Mouse (Mus musculus): ENCODE measurements around the gene Gm1604a. TPM values are rescaled to one million over a fixed set of nuclear protein-coding genes. Genes with fewer than 3 reads are reported as not detected.
"Not testable (repeated sequence)": the region's sequence is repeated elsewhere in the genome, so short reads cannot be mapped to it uniquely, and the experiment has no call there.

Gene Gm1604a
- 0.33 and 0.68 TPM in 2 replicates for polyA plus RNA-seq (2012; rRNA removed)

GRCm38 (mm10) chr17:7025257-7025656, at the start of gene Gm1604a:
TSS of gene Gm1604a (plus strand) at chr17:7025568.
- not testable (repeated sequence) for H3K4me1 ChIP-seq (ENCODE audit: control insufficient read depth, insufficient read depth, low read length); H3K27me3 ChIP-seq (ENCODE audit: control insufficient read depth, insufficient read depth, low read length); H3K4me3 ChIP-seq (replicated peaks; ENCODE audit: insufficient read depth, low read depth, low read length); H3K27ac ChIP-seq (ENCODE audit: insufficient read depth, low read length)
- 7% methylated on average over 7 of the region's 14 CpGs for WGBS
- DNase-seq = peak; percentile 5 to 19

GRCm38 (mm10) chr17:6978287-6979248, 46.8 kb upstream of the Gm1604a start, which contains the start of gene Gm49721:
TSS of gene Gm49721 (plus strand) at chr17:6978904.
- H3K27me3 ChIP-seq (ENCODE audit: control insufficient read depth, insufficient read depth, low read length); H3K4me1 ChIP-seq (ENCODE audit: control insufficient read depth, insufficient read depth, low read length); H3K4me3 ChIP-seq (replicated peaks; ENCODE audit: insufficient read depth, low read depth, low read length); H3K27ac ChIP-seq (ENCODE audit: insufficient read depth, low read length): not testable (repeated sequence)
- peak; percentile 53 to 66 for DNase-seq
- 3% methylated on average over 49 of the region's 68 CpGs for WGBS

- whole genome bisulfite sequencing = 23% methylated on average over 5 of the region's 5 CpGs
- H3K27ac ChIP-seq (ENCODE audit: insufficient read depth, low read length) = not testable (repeated sequence)
These were observed 46.0 kb upstream of the Gm1604a start for GRCm38 (mm10) chr17:6979380-6979779.

GRCm38 (mm10) chr17:6980144-6980543, 45.2 kb upstream of the Gm1604a start:
- H3K4me3 ChIP-seq (replicated peaks; ENCODE audit: insufficient read depth, low read depth, low read length); H3K4me1 ChIP-seq (ENCODE audit: control insufficient read depth, insufficient read depth, low read length); DNase-seq; H3K27ac ChIP-seq (ENCODE audit: insufficient read depth, low read length); H3K27me3 ChIP-seq (ENCODE audit: control insufficient read depth, insufficient read depth, low read length): not testable (repeated sequence)
- WGBS = 99% methylated on average over 5 of the region's 8 CpGs

More at GRCm38 (mm10) chr17:6979380-6979779, 46.0 kb upstream of the Gm1604a start:
- not testable (repeated sequence) for H3K4me3 ChIP-seq (replicated peaks; ENCODE audit: insufficient read depth, low read depth, low read length); DNase-seq; H3K27me3 ChIP-seq (ENCODE audit: control insufficient read depth, insufficient read depth, low read length); H3K4me1 ChIP-seq (ENCODE audit: control insufficient read depth, insufficient read depth, low read length)

- not testable (repeated sequence) for H3K27me3 ChIP-seq (ENCODE audit: control insufficient read depth, insufficient read depth, low read length); H3K4me3 ChIP-seq (replicated peaks; ENCODE audit: insufficient read depth, low read depth, low read length); H3K27ac ChIP-seq (ENCODE audit: insufficient read depth, low read length); H3K4me1 ChIP-seq (ENCODE audit: control insufficient read depth, insufficient read depth, low read length); DNase-seq
- WGBS = 93% methylated on average over 1 of the region's 1 CpGs
These were observed 39.2 kb upstream of the Gm1604a start for GRCm38 (mm10) chr17:6986118-6986517.

GRCm38 (mm10) chr17:6995504-6995903, 29.9 kb upstream of the Gm1604a start:
- H3K4me3 ChIP-seq (replicated peaks; ENCODE audit: insufficient read depth, low read depth, low read length); H3K27me3 ChIP-seq (ENCODE audit: control insufficient read depth, insufficient read depth, low read length); DNase-seq; H3K4me1 ChIP-seq (ENCODE audit: control insufficient read depth, insufficient read depth, low read length); H3K27ac ChIP-seq (ENCODE audit: insufficient read depth, low read length): not testable (repeated sequence)
- no CpG with 5 or more reads among the region's 6 CpGs for WGBS

GRCm38 (mm10) chr17:6996826-6997225, 28.5 kb upstream of the Gm1604a start:
- not testable (repeated sequence) for H3K4me3 ChIP-seq (replicated peaks; ENCODE audit: insufficient read depth, low read depth, low read length); DNase-seq; H3K27ac ChIP-seq (ENCODE audit: insufficient read depth, low read length); H3K27me3 ChIP-seq (ENCODE audit: control insufficient read depth, insufficient read depth, low read length); H3K4me1 ChIP-seq (ENCODE audit: control insufficient read depth, insufficient read depth, low read length)
- WGBS = 89% methylated on average over 8 of the region's 8 CpGs

GRCm38 (mm10) chr17:6997778-6998490, 27.4 kb upstream of the Gm1604a start:
- WGBS = 11% methylated on average over 2 of the region's 7 CpGs
- H3K27ac ChIP-seq (ENCODE audit: insufficient read depth, low read length); H3K27me3 ChIP-seq (ENCODE audit: control insufficient read depth, insufficient read depth, low read length); H3K4me3 ChIP-seq (replicated peaks; ENCODE audit: insufficient read depth, low read depth, low read length); H3K4me1 ChIP-seq (ENCODE audit: control insufficient read depth, insufficient read depth, low read length); DNase-seq: not testable (repeated sequence)

GRCm38 (mm10) chr17:7001790-7002585, 23.4 kb upstream of the Gm1604a start:
- not testable (repeated sequence) for DNase-seq; H3K27me3 ChIP-seq (ENCODE audit: control insufficient read depth, insufficient read depth, low read length); H3K4me3 ChIP-seq (replicated peaks; ENCODE audit: insufficient read depth, low read depth, low read length); H3K27ac ChIP-seq (ENCODE audit: insufficient read depth, low read length); H3K4me1 ChIP-seq (ENCODE audit: control insufficient read depth, insufficient read depth, low read length)
- 49% methylated on average over 9 of the region's 12 CpGs for WGBS

- WGBS = no CpG with 5 or more reads among the region's 3 CpGs
These were observed 22.0 kb upstream of the Gm1604a start for GRCm38 (mm10) chr17:7003392-7003791.

GRCm38 (mm10) chr17:7005646-7006045, 19.7 kb upstream of the Gm1604a start:
- DNase-seq; H3K27ac ChIP-seq (ENCODE audit: insufficient read depth, low read length); H3K4me1 ChIP-seq (ENCODE audit: control insufficient read depth, insufficient read depth, low read length); H3K27me3 ChIP-seq (ENCODE audit: control insufficient read depth, insufficient read depth, low read length); H3K4me3 ChIP-seq (replicated peaks; ENCODE audit: insufficient read depth, low read depth, low read length): not testable (repeated sequence)
- WGBS = 97% methylated on average over 3 of the region's 4 CpGs

More at GRCm38 (mm10) chr17:7003392-7003791, 22.0 kb upstream of the Gm1604a start:
- H3K4me1 ChIP-seq (ENCODE audit: control insufficient read depth, insufficient read depth, low read length); H3K4me3 ChIP-seq (replicated peaks; ENCODE audit: insufficient read depth, low read depth, low read length); DNase-seq; H3K27ac ChIP-seq (ENCODE audit: insufficient read depth, low read length); H3K27me3 ChIP-seq (ENCODE audit: control insufficient read depth, insufficient read depth, low read length): not testable (repeated sequence)

GRCm38 (mm10) chr17:7008885-7009284, 16.5 kb upstream of the Gm1604a start:
- not testable (repeated sequence) for H3K27ac ChIP-seq (ENCODE audit: insufficient read depth, low read length); DNase-seq; H3K27me3 ChIP-seq (ENCODE audit: control insufficient read depth, insufficient read depth, low read length); H3K4me1 ChIP-seq (ENCODE audit: control insufficient read depth, insufficient read depth, low read length); H3K4me3 ChIP-seq (replicated peaks; ENCODE audit: insufficient read depth, low read depth, low read length)
